Comparison of ENCODE assay signal across 11 mouse cellular contexts in genomic region chr15:25632902-25633301, GRCm38 (mm10). TPM values are rescaled to one million over a fixed set of nuclear protein-coding genes. Genes with fewer than 3 reads are reported as not detected.
DNase-seq lines count a peak whose midpoint lies in the region; ATAC-seq and TF ChIP-seq lines count a peak whose summit lies in the region.
"Had no signal": no experiment of that assay in that cellular context is flagged by ENCODE, and none has a peak within 500 bp of the region (broad histone marks: within the 10 kb centered on the region; RNA-seq: fewer than 3 reads in every experiment).

No protein-coding gene starts in this region.

- no peaks in the 10 kb centered on the region for H3K27me3 ChIP-seq in kidney, embryonic 14.5 days (ENCODE audit: control insufficient read depth, insufficient read depth, low read length)
- H3K27me3 ChIP-seq in kidney, embryonic 15.5 days, result no peaks in the 10 kb centered on the region
- no peaks in the 10 kb centered on the region for H3K27me3 ChIP-seq in liver, postnatal 0 days (ENCODE audit: insufficient read depth, low read length)

- no peak overlapping the region for H3K27ac ChIP-seq in kidney, embryonic 14.5 days (ENCODE audit: low read depth, low read length)
- peak overlapping the region; percentile 14; the same call in 1 of the 2 replicates for H3K27ac ChIP-seq in kidney, embryonic 15.5 days
- H3K27ac ChIP-seq in liver, postnatal 0 days (ENCODE audit: low read depth), result peak overlapping the region; percentile 77
- H3K27ac ChIP-seq: hindbrain, embryonic 14.5 days had no signal

- no peak overlapping the region for H3K4me3 ChIP-seq in kidney, embryonic 14.5 days (ENCODE audit: low read length)
- H3K4me3 ChIP-seq in kidney, embryonic 15.5 days (replicated peaks), result no peak overlapping the region
- H3K4me3 ChIP-seq in liver, postnatal 0 days (ENCODE audit: low read depth, low read length), result no peak overlapping the region
- H3K4me3 ChIP-seq: heart, embryonic 12.5 days had no signal

- no peak overlapping the region for H3K9ac ChIP-seq in kidney, embryonic 14.5 days (ENCODE audit: low read depth, low read length)
- no peak overlapping the region for H3K9ac ChIP-seq in kidney, embryonic 15.5 days
- H3K9ac ChIP-seq in liver, postnatal 0 days (replicated peaks), result no peak overlapping the region
- H3K9ac ChIP-seq: heart, embryonic 12.5 days; hindbrain, embryonic 14.5 days had no signal

- H3K4me1 ChIP-seq in kidney, embryonic 14.5 days (ENCODE audit: control insufficient read depth, insufficient read depth, low read length), result peaks cover 45% of the 10 kb centered on the region
- H3K4me1 ChIP-seq in kidney, embryonic 15.5 days, result peaks cover 79% of the 10 kb centered on the region
- peaks cover 28% of the 10 kb centered on the region for H3K4me1 ChIP-seq in liver, postnatal 0 days (ENCODE audit: insufficient read depth)

- no peaks in the 10 kb centered on the region for H3K36me3 ChIP-seq in kidney, embryonic 14.5 days (ENCODE audit: control insufficient read depth, insufficient read depth, low read length)
- peaks cover 5% of the 10 kb centered on the region; the same call in 1 of the 2 replicates for H3K36me3 ChIP-seq in kidney, embryonic 15.5 days
- no peaks in the 10 kb centered on the region for H3K36me3 ChIP-seq in liver, postnatal 0 days (replicated peaks; ENCODE audit: insufficient read depth, low read length)
- H3K36me3 ChIP-seq: heart, embryonic 12.5 days had no signal

- no peak for TF ChIP-seq EP300 in liver, postnatal 0 days (IDR thresholded peaks at IDR 0.05; ENCODE audit: low read depth)

- peak; percentile 70 for DNase-seq in kidney, adult 11 months
- DNase-seq in ZHBTc4 (ENCODE audit: low read depth, low spot score), result peak; percentile 73
- peak; percentile 72 for DNase-seq in liver, postnatal 0 days
- DNase-seq in right cerebral cortex, postnatal 25 days, result no peak
- no peak for DNase-seq in MN1 (ENCODE audit: low spot score)
- DNase-seq: thymus, postnatal 36 days had no signal

- 82% methylated on average over 11 of the region's 11 CpGs for WGBS in kidney, embryonic 14.5 days
- WGBS in kidney, embryonic 15.5 days, result 74% methylated on average over 11 of the region's 11 CpGs
- 63% methylated on average over 11 of the region's 11 CpGs for WGBS in liver, postnatal 0 days (ENCODE audit: insufficient replicate concordance)

- no peak overlapping the region for H3K4me2 ChIP-seq in kidney, embryonic 14.5 days (replicated peaks; ENCODE audit: low read depth, low read length)
- H3K4me2 ChIP-seq in kidney, embryonic 15.5 days, result no peak overlapping the region
- H3K4me2 ChIP-seq in liver, postnatal 0 days (ENCODE audit: low read depth, low read length), result peak overlapping the region; percentile 35
- H3K4me2 ChIP-seq: heart, embryonic 12.5 days; hindbrain, embryonic 14.5 days had no signal

- no peak for TF ChIP-seq CTCF in liver, postnatal 0 days (IDR thresholded peaks at IDR 0.05; ENCODE audit: low read depth)

- no peaks in the 10 kb centered on the region for H3K9me3 ChIP-seq in kidney, embryonic 14.5 days (ENCODE audit: control insufficient read depth, low read length)
- H3K9me3 ChIP-seq in kidney, embryonic 15.5 days (replicated peaks), result no peaks in the 10 kb centered on the region
- H3K9me3 ChIP-seq in liver, postnatal 0 days (ENCODE audit: low read length), result no peaks in the 10 kb centered on the region
- H3K9me3 ChIP-seq: heart, embryonic 12.5 days had no signal

- no peak for ATAC-seq in kidney, embryonic 14.5 days (ENCODE audit: low FRiP score, low TSS enrichment)
- ATAC-seq in kidney, embryonic 15.5 days (replicated peaks; ENCODE audit: low FRiP score), result no peak
- peak; percentile 80 for ATAC-seq in liver, postnatal 0 days
- ATAC-seq: lung, postnatal 0 days had no signal

RNA-seq across cellular contexts. Expression of gene Myo10, which starts 10.6 kb away (rescaled TPM):
- 34.0 and 52.2 TPM in 2 replicates for polyA plus RNA-seq in kidney, embryonic 14.5 days (2014; fragmentation: Nextera tagmentation; extraction: Ambion mirVana)
- 39.3 and 40.5 TPM in 2 replicates for polyA plus RNA-seq in kidney, embryonic 15.5 days (2015; fragmentation: Nextera tagmentation; extraction: Ambion mirVana)
- polyA plus RNA-seq in liver, postnatal 0 days (2015; fragmentation: Nextera tagmentation; extraction: Ambion mirVana), result 4.9 and 5.9 TPM in 2 replicates

Comparison
In these comparisons a context has a peak if more than half of its experiments do, and no peak if none do; other contexts are left out.
1. DNase-seq: peak in kidney, adult 11 months (single experiment), ZHBTc4 (single experiment) and liver, postnatal 0 days (single experiment); none in right cerebral cortex, postnatal 25 days (single experiment) and MN1 (single experiment).